In the genomic region with DNA sequence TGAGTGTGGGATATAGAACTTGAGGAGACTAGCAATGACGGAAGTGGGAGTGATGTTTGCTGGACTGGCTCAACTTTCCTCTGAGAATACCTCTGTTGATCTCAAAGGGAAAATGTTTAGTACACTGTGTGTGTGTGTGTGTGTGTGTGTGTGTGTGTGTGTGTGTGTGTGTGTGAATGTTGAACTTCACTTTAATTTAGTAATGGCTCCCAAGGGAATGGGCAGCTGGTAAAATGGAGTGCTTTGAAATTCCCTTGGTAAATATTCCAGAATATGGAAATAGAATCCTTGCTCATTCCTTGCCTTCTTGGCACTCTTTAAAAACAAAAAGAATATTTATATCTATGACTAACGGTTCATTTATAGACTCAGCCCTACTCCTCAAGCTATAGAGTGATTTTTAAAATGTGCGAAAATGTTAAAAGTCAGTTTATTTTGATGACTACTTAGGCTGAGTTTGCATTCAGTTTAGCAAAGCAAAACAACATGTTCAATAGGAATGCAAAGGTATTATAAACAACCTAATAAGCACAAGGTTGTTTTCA, we compare ENCODE assay signal across 21 mouse cellular contexts.
A peak's percentile ranks its signal among the peaks of the same experiment; 100 is the strongest.
DNase-seq lines count a peak whose midpoint lies in the region; ATAC-seq lines count a peak whose summit lies in the region.
"Had no signal": no experiment of that assay in that cellular context is flagged by ENCODE, and none has a peak within 500 bp of the region (broad histone marks: within the 10 kb centered on the region; RNA-seq: fewer than 3 reads in every experiment).

No protein-coding gene starts in this region.

- H3K27me3 ChIP-seq in embryonic facial prominence, embryonic 10.5 days (replicated peaks; ENCODE audit: low read depth, poor library complexity, severe bottlenecking): no peaks in the 10 kb centered on the region
- H3K27me3 ChIP-seq: heart, embryonic 15.5 days; hindbrain, embryonic 15.5 days had no signal

- no peaks in the 10 kb centered on the region for H3K9me3 ChIP-seq in embryonic facial prominence, embryonic 10.5 days
- H3K9me3 ChIP-seq: forebrain, embryonic 10.5 days; G1E; heart, embryonic 15.5 days; hindbrain, embryonic 15.5 days had no signal

- H3K27ac ChIP-seq in embryonic facial prominence, embryonic 10.5 days (replicated peaks): no peak overlapping the region
- H3K27ac ChIP-seq: forebrain, embryonic 10.5 days; heart, embryonic 15.5 days; hindbrain, embryonic 15.5 days had no signal

- no peak for ATAC-seq in megakaryocyte-erythroid progenitor cell, adult 5-6 weeks (replicated peaks; ENCODE audit: low FRiP score, low TSS enrichment, poor library complexity, severe bottlenecking)
- ATAC-seq: CD4-positive, CD25-positive, alpha-beta regulatory T cell, adult 4 months; forebrain, embryonic 14.5 days; intestine, embryonic 16.5 days had no signal

- DNase-seq in heart, adult 8-10 months (ENCODE audit: low spot score): peak; percentile 13
- DNase-seq in heart, postnatal 14 days: no peak
- peak; percentile 4 for DNase-seq in right cerebral cortex, adult 18-20 months
- DNase-seq in right cerebral cortex, postnatal 10 days (ENCODE audit: low spot score in 2 of 2): no peak
- DNase-seq in embryonic facial prominence, embryonic 10.5 days (ENCODE audit: low spot score): peak; percentile 8
- no peak for DNase-seq in thymus, postnatal 14 days
- DNase-seq: adrenal gland, postnatal 10 days; cerebellum, adult 18-20 months; cerebellum, adult 9-11 months; cerebellum, postnatal 36 days; heart, adult 18-20 months; heart, postnatal 36 days had no signal

- intact Hi-C loops in heart, postnatal 14 days (cut with DNase I): no loop called here

- WGBS in embryonic facial prominence, embryonic 10.5 days: 79% methylated on average over 3 of the region's 3 CpGs

- H3K4me3 ChIP-seq in embryonic facial prominence, embryonic 10.5 days: no peak overlapping the region
- H3K4me3 ChIP-seq: erythroblast, embryonic 14.5 days; forebrain, embryonic 10.5 days; heart, embryonic 15.5 days; hindbrain, embryonic 15.5 days had no signal

- H3K4me1 ChIP-seq in embryonic facial prominence, embryonic 10.5 days: no peaks in the 10 kb centered on the region
- H3K4me1 ChIP-seq: forebrain, embryonic 10.5 days; heart, embryonic 15.5 days; hindbrain, embryonic 15.5 days had no signal

- H3K36me3 ChIP-seq in embryonic facial prominence, embryonic 10.5 days (replicated peaks): no peaks in the 10 kb centered on the region
- H3K36me3 ChIP-seq: forebrain, embryonic 10.5 days; G1E; heart, embryonic 15.5 days; hindbrain, embryonic 15.5 days had no signal

Comparison
In these comparisons a context has a peak if more than half of its experiments do, and no peak if none do; other contexts are left out.
1. DNase-seq: peak in heart, adult 8-10 months (single experiment), right cerebral cortex, adult 18-20 months (single experiment) and embryonic facial prominence, embryonic 10.5 days (single experiment); none in heart, postnatal 14 days (0 of 2), right cerebral cortex, postnatal 10 days (0 of 2) and thymus, postnatal 14 days (single experiment).